Mouse (Mus musculus): ENCODE results near the gene Dot1l.

Dot1l gene

DNA sequence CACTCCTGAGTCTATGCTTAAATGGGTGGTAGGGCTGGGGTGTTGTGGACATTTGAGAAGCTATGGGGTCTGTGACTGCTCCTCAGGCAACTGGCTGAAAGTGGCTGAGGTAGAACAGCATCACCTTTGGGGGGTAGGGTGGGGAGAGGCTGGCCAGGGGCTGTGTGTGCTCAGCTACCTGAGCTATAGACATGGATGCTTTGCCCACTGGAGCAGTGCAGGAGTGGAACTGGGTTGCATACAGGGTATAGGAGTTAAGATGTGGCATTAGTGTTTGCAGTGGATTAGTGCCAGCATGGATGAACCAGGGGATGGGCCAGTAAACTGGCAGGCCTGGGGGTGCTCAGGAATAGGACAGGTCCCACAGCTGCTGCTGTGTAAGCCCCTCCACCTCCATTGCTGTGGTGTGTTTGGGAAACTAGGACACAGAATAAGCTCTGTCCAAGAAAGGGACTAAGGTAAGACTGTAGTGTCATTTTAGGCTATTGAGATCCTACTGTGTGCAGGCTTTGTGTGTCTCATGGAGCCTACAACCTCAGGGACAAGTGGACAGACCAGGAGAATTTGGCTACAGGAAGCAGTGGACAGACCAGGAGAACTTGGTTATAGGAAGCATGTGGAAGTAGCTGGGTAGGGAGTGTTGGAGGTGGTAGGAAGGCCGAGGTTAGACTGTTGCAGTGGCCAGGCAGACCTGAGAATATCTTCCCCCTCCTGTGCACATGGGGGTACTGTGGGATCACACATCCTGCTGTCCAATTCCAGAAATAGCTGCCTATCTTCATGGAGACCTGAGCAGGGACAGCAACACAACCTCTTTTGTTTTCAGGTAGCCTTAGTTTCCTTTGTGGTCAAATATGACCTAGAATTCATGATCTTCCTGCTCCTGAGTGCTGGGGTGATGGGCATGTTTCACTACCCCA is 74.6 kb downstream of the Dot1l start:
- DNase-seq (ENCODE audit: low spot score): no peak

DNA sequence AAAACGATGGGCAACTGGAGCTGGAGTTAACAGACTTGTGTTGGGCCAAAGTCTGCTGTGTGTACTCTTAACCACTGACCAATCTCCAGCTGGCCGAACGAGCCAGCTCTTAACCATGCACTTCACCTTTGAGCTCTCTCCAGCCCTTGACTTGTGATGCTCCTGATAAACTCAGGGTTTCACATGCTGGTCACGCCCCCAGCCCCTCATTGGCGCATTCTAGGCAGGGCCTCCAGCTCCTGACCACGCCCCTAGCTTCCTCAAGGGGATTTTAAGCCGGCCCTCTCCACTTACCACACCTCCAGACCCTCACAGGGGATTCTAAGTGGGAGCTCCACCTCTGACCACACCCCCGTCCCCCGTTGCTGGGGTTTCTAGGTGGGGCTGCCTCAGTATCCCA is 76.1 kb downstream of the Dot1l start:
- DNase-seq (ENCODE audit: low spot score): peak; percentile 95

DNA sequence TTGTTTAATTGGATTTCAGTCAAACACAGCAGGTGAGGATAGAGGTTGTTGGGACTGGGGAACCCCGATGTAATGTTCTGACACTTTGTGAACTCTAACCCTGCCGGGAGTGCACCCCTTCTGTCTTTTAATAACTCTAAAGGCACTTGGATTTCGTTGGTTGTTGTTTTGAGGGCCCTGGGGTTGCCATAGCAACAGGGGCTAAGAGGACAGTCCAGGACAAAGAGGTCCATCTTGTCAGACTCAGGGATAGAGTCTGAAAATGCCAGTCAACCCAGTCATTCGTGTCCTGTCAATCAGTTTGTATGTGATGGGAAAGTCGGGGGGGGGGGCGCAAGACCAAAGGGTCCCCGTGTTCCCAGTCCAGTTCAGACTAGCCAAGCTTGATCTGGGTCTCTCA is 77.8 kb downstream of the Dot1l start:
- no peak for DNase-seq (ENCODE audit: low spot score)

DNA sequence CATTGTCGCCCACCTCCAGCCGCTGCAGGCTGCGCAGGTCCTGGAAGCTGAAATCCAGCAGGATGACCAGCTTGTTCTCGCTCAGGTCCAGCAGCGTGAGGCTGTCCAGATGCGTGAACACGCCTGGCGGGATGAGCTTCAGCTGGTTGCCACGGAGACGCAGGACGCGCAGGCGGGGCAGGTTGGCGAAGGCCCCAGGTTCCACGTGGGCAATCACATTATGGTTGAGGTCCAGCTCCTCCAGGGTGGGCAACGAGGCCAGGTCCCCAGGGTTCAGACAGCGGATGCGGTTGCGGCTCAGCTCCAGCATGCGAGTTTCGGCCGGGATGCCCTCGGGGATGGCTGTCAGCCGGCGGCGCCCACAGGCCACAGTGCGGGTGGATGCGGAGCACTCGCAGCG is 80.6 kb downstream of the Dot1l start:
- no peak for DNase-seq (ENCODE audit: low spot score)

DNA sequence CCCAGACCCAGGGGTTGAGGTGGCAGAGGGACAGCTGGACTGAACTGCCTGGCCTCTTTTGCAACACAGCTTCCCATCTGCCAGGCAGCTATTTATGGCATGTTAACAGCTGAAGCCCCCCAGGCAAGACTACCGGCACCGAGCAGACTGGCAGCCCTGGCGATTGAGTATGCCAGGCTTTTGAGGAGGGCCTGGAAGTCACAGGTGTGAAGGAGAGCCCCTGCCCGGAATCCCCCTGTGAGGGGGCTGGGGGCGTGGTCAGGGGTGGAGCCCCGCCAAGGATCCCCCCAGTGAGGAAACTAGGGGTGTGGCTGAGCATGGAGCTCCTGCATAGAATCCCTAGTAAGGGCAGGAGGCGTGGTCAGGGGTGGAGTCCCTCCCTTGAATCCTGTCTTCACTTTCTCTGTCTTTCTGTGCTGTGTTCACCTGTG is 82.0 kb downstream of the Dot1l start:
- no peak for DNase-seq (ENCODE audit: low spot score)

DNA sequence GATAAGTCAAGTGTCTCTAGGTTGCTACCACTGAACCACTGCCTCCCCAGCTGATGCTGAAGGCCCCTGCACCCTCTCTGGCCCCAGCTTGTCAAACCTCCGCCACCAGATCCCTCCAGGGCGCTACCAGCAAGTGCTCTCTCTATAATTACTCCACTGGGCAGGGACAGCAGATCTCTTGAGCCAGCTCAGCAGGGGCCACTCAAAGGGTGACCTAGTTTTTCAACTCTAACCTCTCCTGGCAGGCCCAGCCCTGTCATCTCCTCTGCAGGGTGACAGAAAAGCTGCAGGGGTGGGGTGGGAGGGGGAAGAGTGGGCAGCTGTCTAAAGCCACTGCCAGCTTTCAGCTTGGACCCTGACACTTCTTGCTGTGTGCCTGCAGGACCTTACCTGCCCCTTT is 82.8 kb downstream of the Dot1l start:
- DNase-seq (ENCODE audit: low spot score): no peak

DNA sequence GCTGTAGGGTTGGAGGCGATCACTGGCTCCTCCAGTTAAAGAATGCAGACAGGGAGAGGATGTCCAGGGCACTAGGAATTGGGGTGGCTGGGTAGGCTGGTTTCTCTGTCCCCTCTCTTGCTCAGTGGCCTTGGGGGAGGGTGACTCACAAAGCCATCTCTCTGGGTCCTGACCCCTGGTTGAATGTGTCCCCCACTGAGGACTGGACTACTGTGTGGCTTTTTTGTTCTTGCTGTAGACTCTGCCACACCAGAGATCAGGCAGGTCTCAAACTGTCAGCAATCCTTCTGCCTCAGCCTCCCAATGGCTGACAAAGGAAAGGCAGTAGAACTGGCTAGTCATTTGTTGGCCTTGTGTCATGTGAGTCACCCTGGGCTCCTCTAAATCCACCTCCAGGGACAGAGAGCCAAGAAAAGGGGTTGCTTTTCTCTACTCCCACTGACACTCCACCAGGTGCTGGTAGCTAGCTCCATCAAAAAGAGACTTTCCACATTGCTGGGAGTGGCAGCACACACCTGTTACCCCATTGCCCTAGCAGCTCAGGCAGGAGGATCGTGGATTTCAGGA is 83.4 kb downstream of the Dot1l start:
- DNase-seq (ENCODE audit: low spot score): no peak

DNA sequence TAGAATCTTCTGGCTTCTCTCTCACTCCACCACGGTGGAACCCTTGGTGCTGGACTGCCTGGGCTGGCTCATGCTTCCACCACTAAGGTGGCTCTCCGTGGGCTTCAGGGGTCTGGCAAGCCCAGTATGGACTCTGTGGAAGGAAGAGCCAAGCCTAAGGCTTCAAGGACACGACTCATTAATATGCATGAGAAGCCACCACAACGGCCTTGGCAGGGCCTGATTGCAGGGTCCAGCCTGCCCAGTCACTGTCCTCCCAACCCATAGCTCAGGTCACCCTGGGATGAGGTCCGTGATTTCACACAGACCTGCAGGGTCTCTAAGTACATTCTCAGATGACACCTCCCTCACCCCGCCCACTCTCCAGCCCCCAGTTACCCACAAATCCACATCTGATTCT is 84.8 kb downstream of the Dot1l start:
- DNase-seq (ENCODE audit: low spot score): no peak

DNA sequence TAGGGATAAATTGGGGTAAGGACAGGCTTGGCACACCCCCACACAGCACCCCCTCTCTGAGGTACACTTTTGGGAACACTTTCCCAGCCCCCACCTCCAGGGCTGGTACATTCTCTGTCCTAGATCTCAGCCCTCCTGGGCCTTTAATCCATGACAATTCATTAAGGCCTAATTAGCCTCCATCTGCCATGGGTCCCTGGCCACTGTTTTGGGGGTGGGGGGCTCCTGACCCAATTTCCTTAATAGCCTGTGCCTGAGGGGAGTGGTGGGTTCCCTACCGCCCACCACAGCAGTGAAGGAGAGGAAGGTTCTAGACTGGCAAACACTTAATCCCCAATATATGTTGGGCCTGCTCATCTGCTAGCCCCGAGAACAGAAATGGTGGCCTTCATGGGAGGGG is 86.7 kb downstream of the Dot1l start:
- no peak for DNase-seq (ENCODE audit: low spot score)

DNA sequence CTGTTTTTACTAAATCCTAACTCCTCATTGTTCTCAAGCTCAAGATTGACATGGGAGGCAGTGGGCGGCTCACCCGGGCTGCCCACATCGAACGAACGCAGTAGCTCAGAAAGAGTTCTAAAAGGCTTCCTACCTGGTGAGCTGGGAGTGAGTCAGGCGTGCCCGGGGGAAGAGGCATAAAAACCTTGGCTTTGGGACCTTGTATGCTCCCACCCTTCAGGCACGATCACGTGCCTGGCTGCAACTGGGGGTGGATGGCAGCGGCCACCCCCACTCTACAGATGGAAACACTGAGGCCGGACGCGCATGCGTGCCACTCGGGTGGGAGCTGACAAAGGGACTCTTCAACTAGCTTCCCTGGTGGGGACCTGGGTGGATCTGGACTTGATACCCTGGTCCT is 87.3 kb downstream of the Dot1l start:
- DNase-seq (ENCODE audit: low spot score): no peak

DNA sequence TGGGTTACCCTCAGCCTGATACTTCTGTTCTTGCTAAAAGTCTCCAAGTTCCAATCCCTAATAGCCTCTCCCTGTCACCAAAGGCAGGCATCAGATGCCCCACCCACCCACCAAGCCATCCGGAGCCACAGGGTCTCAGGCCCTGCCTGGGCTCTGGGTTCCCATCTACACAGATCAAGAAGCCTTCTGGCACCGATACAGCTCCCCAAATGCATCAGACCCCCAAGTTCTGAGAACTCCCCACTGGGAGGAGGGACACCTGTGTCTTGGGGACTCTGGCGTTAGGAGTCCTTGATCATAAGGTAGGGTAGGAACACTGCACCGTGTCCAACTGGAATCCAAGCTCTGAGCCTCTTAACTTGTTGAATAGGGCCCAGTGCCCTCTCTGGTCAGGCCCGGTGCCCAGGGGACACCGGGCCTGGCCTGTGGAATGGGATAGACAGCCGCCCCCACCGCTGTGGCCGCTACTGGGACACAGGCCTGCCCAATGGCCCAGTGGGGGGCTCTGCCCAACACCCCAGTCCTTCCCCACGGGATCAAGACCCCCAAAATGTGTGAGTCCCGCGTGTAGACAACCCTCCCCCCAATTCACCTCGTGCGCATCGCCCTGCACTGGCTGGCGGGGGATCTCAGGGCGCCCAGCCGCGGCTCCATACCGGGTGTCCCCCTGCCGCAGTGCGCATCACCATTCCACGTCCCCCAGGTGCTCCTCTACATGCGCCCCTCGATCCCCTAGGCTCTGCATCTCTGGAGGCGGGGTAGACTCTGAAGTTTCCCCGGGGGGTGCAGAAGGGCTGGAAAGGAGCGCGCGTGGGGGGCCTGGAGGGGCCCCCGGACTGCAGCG is 88.3 kb downstream of the Dot1l start:
- DNase-seq (ENCODE audit: low spot score): no peak

DNA sequence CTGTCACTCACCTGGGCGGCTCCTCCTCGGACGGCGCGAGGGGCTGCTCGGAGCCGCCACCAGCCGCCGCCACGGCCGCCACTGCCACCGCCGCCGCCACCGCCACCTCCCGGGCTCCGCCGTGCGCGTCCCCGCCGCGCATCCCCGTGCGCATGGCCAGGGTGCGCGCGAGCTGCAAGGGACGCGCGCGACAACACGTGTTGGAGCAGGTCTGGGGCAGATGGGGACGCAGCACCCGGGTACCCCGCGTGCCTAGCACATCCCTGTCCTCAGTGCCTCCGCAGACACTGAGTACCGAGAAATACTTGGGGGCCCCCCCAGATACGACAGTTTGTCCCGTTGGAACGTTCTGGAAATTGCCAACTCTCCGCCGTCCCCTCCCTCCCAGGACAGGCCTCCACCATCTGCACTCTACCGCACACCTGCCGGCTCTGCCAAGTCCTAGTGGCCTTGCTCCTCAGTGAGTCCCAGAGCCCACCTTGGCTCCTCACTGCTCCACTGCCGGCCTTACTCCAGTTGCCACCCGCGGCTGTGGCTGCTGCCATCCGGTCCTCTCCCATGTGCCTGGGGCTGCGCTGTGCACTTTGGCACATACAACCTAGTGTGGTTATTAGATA is 89.0 kb downstream of the Dot1l start, which contains the start of gene Lingo3:
Gene Lingo3, minus strand, starts transcription at position 109 of the 617 bp plus-strand sequence.
- DNase-seq (ENCODE audit: low spot score): peak; percentile 48

Measured in embryo, embryonic 10 days (tissue).